Mouse (Mus musculus) heart, postnatal 14 days (tissue): ENCODE measurements around the gene 1700123O20Rik. TPM values are rescaled to one million over a fixed set of nuclear protein-coding genes. Genes with fewer than 3 reads are reported as not detected.

Experiments used
- microRNA-seq, 2 experiments: library from miRNA; unstranded; fragments of <30 nt; microRNA quantifications; one replicate each; pipeline ENCODE4 v1.2.0; 2021 to 2022
- total RNA-seq, 2 experiments: library from RNA; stranded (reverse); gene quantifications; 2 replicates each; pipeline ENCODE4 v1.2.3; 2021

The 1700123O20Rik gene
- total RNA-seq, 2 experiments from 2014 or later = 17.2 to 18.6 TPM

Small RNA genes lying within 50 kb of the gene (microRNA-seq; reads per million reads assigned to microRNA genes)
- gene Mir6948 = 0.27 to 0.36 reads per million in 2 experiments

Other genes starting within 250 kb of the 1700123O20Rik start
- gene Lrp10, start 222.1 kb upstream of the 1700123O20Rik start, total RNA-seq = 10 to 100 TPM; 63.2 to 65.6 TPM
- gene Rem2, start 210.1 kb upstream of the 1700123O20Rik start, total RNA-seq = not detected
- 10 to 100 TPM; 26.9 to 29.2 TPM for gene Prmt5, start 168.7 kb upstream of the 1700123O20Rik start, total RNA-seq
- 1 to 10 TPM; 5.2 to 6.1 TPM for gene Haus4, start 131.6 kb upstream of the 1700123O20Rik start, total RNA-seq
- gene Ajuba, start 108.7 kb upstream of the 1700123O20Rik start, total RNA-seq = 10 to 100 TPM; 10.2 to 10.7 TPM
- 1 to 10 TPM; 5.0 to 6.0 TPM for gene 4931414P19Rik, start 80.2 kb upstream of the 1700123O20Rik start, total RNA-seq
- 100 to 1,000 TPM; 186 to 196 TPM for gene Psmb5, start 68.2 kb upstream of the 1700123O20Rik start, total RNA-seq
- 1 to 10 TPM in 1 of 2 experiments, not detected in 1; 1.1 TPM for gene Psmb11, start 64.8 kb upstream of the 1700123O20Rik start, total RNA-seq
- gene Gm17606, start 45.3 kb upstream of the 1700123O20Rik start, total RNA-seq = not detected
- gene Cdh24, start 44.9 kb upstream of the 1700123O20Rik start, total RNA-seq = 1 to 10 TPM; 1.1 to 1.6 TPM
- gene Acin1, start 715 bp downstream of the 1700123O20Rik start, total RNA-seq = 100 to 1,000 TPM; 105 to 106 TPM
- gene Gm29776, start 12.6 kb downstream of the 1700123O20Rik start, total RNA-seq = not detected
- gene Cebpe, start 26.0 kb downstream of the 1700123O20Rik start, total RNA-seq = not detected
- 1 to 10 TPM; 3.2 to 3.7 TPM for gene Slc7a8, start 95.7 kb downstream of the 1700123O20Rik start, total RNA-seq
- gene Rnf212b, start 127.9 kb downstream of the 1700123O20Rik start, total RNA-seq = not detected
- gene Homez, start 184.7 kb downstream of the 1700123O20Rik start, total RNA-seq = 1 to 10 TPM; 6.7 to 8.6 TPM
- gene Ppp1r3e, start 191.3 kb downstream of the 1700123O20Rik start, total RNA-seq = 1 to 10 TPM; 2.8 to 5.2 TPM
- gene Bcl2l2, start 197.2 kb downstream of the 1700123O20Rik start, total RNA-seq = 10 to 100 TPM; 35.1 to 39.2 TPM
- gene Gm20521, start 197.2 kb downstream of the 1700123O20Rik start, total RNA-seq = 1 to 10 TPM; 4.1 to 8.1 TPM
- gene Pabpn1, start 206.3 kb downstream of the 1700123O20Rik start, total RNA-seq = 10 to 100 TPM; 66.9 to 77.6 TPM
- 1 to 10 TPM; 3.4 to 5.6 TPM for gene Slc22a17, start 226.9 kb downstream of the 1700123O20Rik start, total RNA-seq
- 1 to 10 TPM; 4.1 to 4.6 TPM for gene Efs, start 239.9 kb downstream of the 1700123O20Rik start, total RNA-seq
- not detected for gene Il25, start 246.5 kb downstream of the 1700123O20Rik start, total RNA-seq